Mouse (Mus musculus): ENCODE measurements around the gene Plaur.

DNA sequence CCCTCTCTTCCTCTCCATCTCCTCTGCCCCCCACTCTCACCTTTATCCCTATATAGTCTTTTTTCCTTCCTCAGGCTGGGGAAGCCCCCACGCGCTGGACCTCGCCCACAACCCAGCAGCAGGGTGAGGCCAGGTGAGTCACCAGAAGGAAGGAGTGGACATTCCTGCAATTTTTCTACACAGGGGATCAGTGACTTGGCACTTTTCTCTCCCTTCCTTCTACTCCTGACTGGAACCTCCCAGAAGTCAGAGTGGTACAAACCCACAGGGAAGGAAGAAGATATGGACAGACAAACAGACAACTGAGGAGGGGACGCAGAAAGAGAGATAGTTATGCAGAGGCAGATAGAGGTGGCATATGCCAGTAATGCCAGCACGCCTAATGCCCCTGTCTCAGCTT lies 2.8 kb upstream of the Plaur start:
- no peak for TF ChIP-seq POLR2A (IDR thresholded peaks at IDR 0.05; ENCODE audit: insufficient read depth, low read length)
- no peak for TF ChIP-seq CTCF (IDR thresholded peaks at IDR 0.05; ENCODE audit: low read depth, low read length)
- TF ChIP-seq EP300 (IDR thresholded peaks at IDR 0.05; ENCODE audit: insufficient read depth, low read depth, low read length) = 0 out of 2 replicates have a peak, but pooled peaks have one; percentile 41
